Mouse (Mus musculus) C2C12 (cell line): ENCODE data around the gene Lexm.

Experiments
- CTCF ChIP-seq: IDR thresholded peaks from one replicate; pipeline ENCODE4 v1.5.1; 2011; ENCODE audit not compliant: control insufficient read depth, insufficient read depth, insufficient read length
- MYOG ChIP-seq: IDR thresholded peaks from one replicate; pipeline ENCODE4 v1.6.1; 2011; ENCODE audit not compliant: control insufficient read depth, insufficient read length; ENCODE audit errors: extremely low read depth

DNA sequence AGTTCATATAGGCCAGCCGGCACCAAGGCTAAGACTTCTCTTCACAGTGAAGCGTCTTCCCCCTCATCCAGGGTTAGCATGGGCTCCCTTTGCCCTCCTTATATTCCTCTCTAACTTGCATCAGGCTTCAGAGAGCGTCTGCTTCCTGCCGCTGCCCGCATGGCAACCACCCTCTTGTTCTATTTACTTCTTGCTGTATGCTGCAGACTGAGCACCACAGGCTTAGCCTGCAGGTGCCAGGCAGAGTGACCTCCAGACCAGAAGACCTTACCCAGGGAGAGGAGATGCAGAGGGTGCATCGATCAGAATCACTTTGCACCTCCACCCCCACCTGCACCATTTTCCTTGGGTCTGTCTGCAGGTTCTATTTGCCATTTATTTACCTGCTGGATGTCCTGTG lies 55.0 kb downstream of the Lexm start:
- TF ChIP-seq MYOG (no peak), CTCF (no peak)
